ENCODE assay signal across 10 mouse cellular contexts in the genomic region with DNA sequence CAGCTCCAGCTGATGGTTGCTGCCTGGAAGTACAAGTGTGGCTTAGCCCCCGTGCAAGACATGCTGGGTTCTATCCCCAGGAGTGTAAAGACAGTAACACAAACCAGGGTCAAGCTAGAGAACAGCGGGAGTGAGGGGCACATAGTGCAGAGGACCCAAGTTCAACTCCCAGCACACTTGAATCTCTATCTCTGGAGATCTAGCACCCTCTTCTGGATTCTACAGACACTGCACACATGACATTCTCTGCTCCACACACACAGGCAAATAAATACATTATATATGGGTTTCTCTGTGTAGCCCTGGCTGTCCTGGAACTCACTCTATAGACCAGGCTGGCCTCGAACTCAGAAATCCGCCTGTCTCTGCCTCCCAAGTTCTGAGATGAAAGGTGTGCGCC. TPM values are rescaled to one million over a fixed set of nuclear protein-coding genes. Genes with fewer than 3 reads are reported as not detected.
DNase-seq lines count a peak whose midpoint lies in the region; ATAC-seq and TF ChIP-seq lines count a peak whose summit lies in the region.
"Had no signal": no experiment of that assay in that cellular context is flagged by ENCODE, and none has a peak within 500 bp of the region (broad histone marks: within the 10 kb centered on the region; RNA-seq: fewer than 3 reads in every experiment).

No protein-coding gene starts in this region.

- no peak for TF ChIP-seq POLR2A in small intestine, adult 2 months (IDR thresholded peaks at IDR 0.05; ENCODE audit: low read depth, low read length)

- peaks cover 22% of the 10 kb centered on the region for H3K4me1 ChIP-seq in heart, embryonic 12.5 days (replicated peaks)
- no peaks in the 10 kb centered on the region; the same call in 1 of the 2 replicates for H3K4me1 ChIP-seq in small intestine, adult 2 months (ENCODE audit: control insufficient read depth, insufficient read depth, insufficient read length, low read length)
- H3K4me1 ChIP-seq: stomach, embryonic 15.5 days had no signal

- no peak overlapping the region for H3K9ac ChIP-seq in heart, embryonic 12.5 days
- H3K9ac ChIP-seq: stomach, embryonic 15.5 days had no signal

- peaks cover 84% of the 10 kb centered on the region for H3K36me3 ChIP-seq in heart, embryonic 12.5 days
- H3K36me3 ChIP-seq in small intestine, adult 2 months (ENCODE audit: control insufficient read depth, insufficient read depth, low read length) = peaks cover 89% of the 10 kb centered on the region

- ATAC-seq in heart, embryonic 12.5 days (ENCODE audit: insufficient number of reproducible peaks, low FRiP score) = no peak

- H3K4me2 ChIP-seq in heart, embryonic 12.5 days = no peak overlapping the region
- H3K4me2 ChIP-seq: stomach, embryonic 15.5 days had no signal

- peak; percentile 84 for DNase-seq in heart, adult 11 months
- DNase-seq in retina, embryonic 14.5 days (ENCODE audit: low spot score) = peak; percentile 52
- DNase-seq in retina, postnatal 1 day = no peak
- peak; percentile 29 for DNase-seq in adipocyte (ENCODE audit: low spot score)
- no peak for DNase-seq in adrenal gland, adult 8-10 months
- no peak for DNase-seq in layer of hippocampus, adult 18-20 months (ENCODE audit: low spot score in 2 of 2)

- TF ChIP-seq CTCF in small intestine, adult 2 months (IDR thresholded peaks at IDR 0.05; ENCODE audit: extremely low read depth, insufficient read length, insufficient replicate concordance, low read depth, low read length) = peak; percentile 15; the same call in 1 of the 2 replicates

- WGBS in heart, embryonic 12.5 days = 90% methylated on average over 5 of the region's 5 CpGs
- 91% methylated on average over 5 of the region's 5 CpGs for WGBS in small intestine, adult 2 months

- H3K27me3 ChIP-seq in heart, embryonic 12.5 days (replicated peaks) = no peaks in the 10 kb centered on the region
- H3K27me3 ChIP-seq in small intestine, adult 2 months (ENCODE audit: control insufficient read depth, insufficient read depth, low read length) = no peaks in the 10 kb centered on the region
- H3K27me3 ChIP-seq: stomach, embryonic 15.5 days had no signal

- no peaks in the 10 kb centered on the region for H3K9me3 ChIP-seq in heart, embryonic 12.5 days (replicated peaks)
- H3K9me3 ChIP-seq: stomach, embryonic 15.5 days had no signal

- H3K4me3 ChIP-seq in heart, embryonic 12.5 days = no peak overlapping the region
- H3K4me3 ChIP-seq in small intestine, adult 2 months (ENCODE audit: low read depth, low read length) = no peak overlapping the region
- H3K4me3 ChIP-seq: stomach, embryonic 15.5 days had no signal

- H3K27ac ChIP-seq in heart, embryonic 12.5 days (ENCODE audit: poor library complexity, severe bottlenecking) = no peak overlapping the region
- no peak overlapping the region for H3K27ac ChIP-seq in small intestine, adult 2 months (ENCODE audit: insufficient read depth, low read depth, low read length)
- H3K27ac ChIP-seq: macrophage; stomach, embryonic 15.5 days had no signal

RNA-seq across cellular contexts. Expression of a gene that starts 20.3 kb away (rescaled TPM):
- polyA plus RNA-seq in heart, embryonic 12.5 days (2016; fragmentation: Nextera tagmentation; extraction: Ambion mirVana) = 14.6 and 15.4 TPM in 2 replicates
- 25.4 and 54.9 TPM in 2 replicates for polyA plus RNA-seq in small intestine, adult 2 months (2012; rRNA removed)
- 10 to 100 TPM; 34.8 to 49.8 (median 38.9) TPM for total RNA-seq in adrenal gland, adult 8-10 months (2022)
- total RNA-seq in layer of hippocampus, adult 18-20 months (2021) = 10 to 100 TPM; 81.6 to 89.6 TPM

RNA-seq across cellular contexts. Expression of a gene that starts 20.5 kb away (rescaled TPM):
- 61.4 and 62.9 TPM in 2 replicates for polyA plus RNA-seq in heart, embryonic 12.5 days (2016; fragmentation: Nextera tagmentation; extraction: Ambion mirVana)
- 50.5 and 116 TPM in 2 replicates for polyA plus RNA-seq in small intestine, adult 2 months (2012; rRNA removed)
- total RNA-seq in adrenal gland, adult 8-10 months (2022) = 100 to 1,000 TPM in 2 of 4 experiments, 10 to 100 TPM in 2; 74.5 to 110 (median 100) TPM
- 10 to 100 TPM; 51.4 to 54.6 TPM for total RNA-seq in layer of hippocampus, adult 18-20 months (2021)

RNA-seq across cellular contexts. Expression of a gene that starts 25.0 kb away (rescaled TPM):
- 18.8 and 21.4 TPM in 2 replicates for polyA plus RNA-seq in heart, embryonic 12.5 days (2016; fragmentation: Nextera tagmentation; extraction: Ambion mirVana)
- polyA plus RNA-seq in small intestine, adult 2 months (2012; rRNA removed) = 12.1 and 13.2 TPM in 2 replicates
- total RNA-seq in adrenal gland, adult 8-10 months (2022) = 1 to 10 TPM; 6.5 to 9.1 (median 7.6) TPM
- total RNA-seq in layer of hippocampus, adult 18-20 months (2021) = under 1 TPM; 0.32 to 0.53 TPM
- polyA plus RNA-seq: macrophage had no signal

Comparison
In these comparisons a context has a peak if more than half of its experiments do, and no peak if none do; other contexts are left out.
1. DNase-seq: peak in heart, adult 11 months (single experiment), retina, embryonic 14.5 days (single experiment) and adipocyte (single experiment); none in retina, postnatal 1 day (single experiment), adrenal gland, adult 8-10 months (single experiment) and layer of hippocampus, adult 18-20 months (0 of 2).
2. RNA of a gene that starts 25.0 kb away (total RNA-seq): 6.5 to 9.1 TPM in adrenal gland, adult 8-10 months; 0.32 to 0.53 TPM in layer of hippocampus, adult 18-20 months; every median in the first group is over 4 times any median in the second.